Mouse (Mus musculus): Measurements from ENCODE around the gene Ptprm. TPM values are rescaled to one million over a fixed set of nuclear protein-coding genes. Genes with fewer than 3 reads are reported as not detected.

Gene Ptprm
- total and polyA plus RNA-seq, 3 experiments = not detected

GRCm38 (mm10) chr17:66671715-66672230 is 682.5 kb downstream of the Ptprm start (continued):
- TF ChIP-seq KAT2A (conservative IDR thresholded peaks at IDR 0.05; ENCODE audit: low read depth, low read length) (no peak), ELF1 (IDR thresholded peaks at IDR 0.05; ENCODE audit: low read depth, low read length) (no peak)

DNA sequence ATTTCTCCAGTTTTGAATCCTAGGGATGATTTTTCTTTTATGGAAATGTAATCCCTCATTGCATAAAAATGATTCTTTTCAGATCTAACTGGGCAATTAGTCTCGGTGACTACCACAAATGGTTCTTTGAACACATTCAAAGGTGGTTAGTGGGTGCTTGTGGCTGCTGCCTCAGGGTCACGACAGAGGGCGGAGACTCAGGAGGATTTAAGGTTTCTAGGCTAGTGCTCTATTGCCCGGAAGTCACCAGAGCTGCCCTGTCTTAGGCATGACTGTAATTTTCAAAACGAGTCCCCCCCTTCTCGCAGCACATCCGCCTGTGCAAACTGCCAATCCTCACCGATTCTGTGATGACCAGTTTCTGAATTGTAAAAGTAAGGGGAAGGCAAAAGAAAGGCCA is 683.0 kb downstream of the Ptprm start:
- Histone ChIP-seq H3K27ac (ENCODE audit: control insufficient read depth, low read depth, low read length) (no peak overlapping the region), H3K27me3 (ENCODE audit: control insufficient read depth in 1 of 2, insufficient read depth in 2 of 2, low read length in 2 of 2) (no peaks in the 10 kb centered on the region), H3K9ac (ENCODE audit: control insufficient read depth, low read depth, low read length, poor library complexity, severe bottlenecking) (no peak overlapping the region), H3K36me3 (ENCODE audit: control insufficient read depth in 1 of 2, insufficient read depth in 2 of 2, low read length in 2 of 2) (no peaks in the 10 kb centered on the region), H3K79me2 (ENCODE audit: control insufficient read depth, insufficient read depth, low read length, poor library complexity) (no peaks in the 10 kb centered on the region), H3K4me1 (ENCODE audit: control insufficient read depth in 1 of 2, insufficient read depth in 2 of 2, low read length in 2 of 2) (no peaks in the 10 kb centered on the region), H3K9me3 (replicated peaks; ENCODE audit: insufficient read depth, low read length) (no peaks in the 10 kb centered on the region), H3K4me3 (ENCODE audit: control insufficient read depth in 1 of 2, insufficient read depth in 1 of 2, low read depth in 2 of 2, low read length in 2 of 2) (no peak overlapping the region)
- TF ChIP-seq CHD2 (IDR thresholded peaks at IDR 0.05; ENCODE audit: low read length) = no peak
- TF ChIP-seq MEF2A (IDR thresholded peaks at IDR 0.05; ENCODE audit: extremely low read depth, insufficient replicate concordance, low read depth, low read length, poor library complexity, severe bottlenecking) = no peak
- TF ChIP-seq EP300 (IDR thresholded peaks at IDR 0.05; ENCODE audit: low read depth in 1 of 2, low read length in 2 of 2) = no peak
- TF ChIP-seq CHD1 (IDR thresholded peaks at IDR 0.05; ENCODE audit: low read depth, low read length) = no peak
- no peak for TF ChIP-seq TBP (IDR thresholded peaks at IDR 0.05; ENCODE audit: low read depth, low read length)
- no peak for TF ChIP-seq MAZ (IDR thresholded peaks at IDR 0.05; ENCODE audit: low read depth, low read length)
- no peak for TF ChIP-seq RCOR1 (IDR thresholded peaks at IDR 0.05; ENCODE audit: low read depth, low read length)
- TF ChIP-seq POLR2A (IDR thresholded peaks at IDR 0.05; ENCODE audit: control insufficient read depth in 1 of 2, insufficient read depth in 1 of 2, low read depth in 1 of 2, low read length in 2 of 2, poor library complexity in 1 of 2) = no peak
- no peak for TF ChIP-seq ELF1 (IDR thresholded peaks at IDR 0.05; ENCODE audit: low read depth, low read length)
- no peak for TF ChIP-seq USF2 (IDR thresholded peaks at IDR 0.05; ENCODE audit: borderline replicate concordance in 1 of 2, insufficient read depth in 1 of 2, low read depth in 1 of 2, low read length in 2 of 2)
- no peak for DNase-seq (ENCODE audit: low read depth, low spot score)

- no peaks in the 10 kb centered on the region for H3K4me1 ChIP-seq (ENCODE audit: control insufficient read depth in 1 of 2, insufficient read depth in 2 of 2, low read length in 2 of 2)
- no peak overlapping the region for H3K27ac ChIP-seq (ENCODE audit: control insufficient read depth, low read depth, low read length)
- no peak for DNase-seq (ENCODE audit: low read depth, low spot score)
- no peaks in the 10 kb centered on the region for H3K79me2 ChIP-seq (ENCODE audit: control insufficient read depth, insufficient read depth, low read length, poor library complexity)
- no peaks in the 10 kb centered on the region for H3K27me3 ChIP-seq (ENCODE audit: control insufficient read depth in 1 of 2, insufficient read depth in 2 of 2, low read length in 2 of 2)
- H3K9ac ChIP-seq (ENCODE audit: control insufficient read depth, low read depth, low read length, poor library complexity, severe bottlenecking) = no peak overlapping the region
- H3K4me3 ChIP-seq (ENCODE audit: control insufficient read depth in 1 of 2, insufficient read depth in 1 of 2, low read depth in 2 of 2, low read length in 2 of 2) = no peak overlapping the region
- H3K36me3 ChIP-seq (ENCODE audit: control insufficient read depth in 1 of 2, insufficient read depth in 2 of 2, low read length in 2 of 2) = no peaks in the 10 kb centered on the region
- no peak for TF ChIP-seq POLR2A (IDR thresholded peaks at IDR 0.05; ENCODE audit: control insufficient read depth in 1 of 2, insufficient read depth in 1 of 2, low read depth in 1 of 2, low read length in 2 of 2, poor library complexity in 1 of 2)
- no peak for TF ChIP-seq MXI1 (IDR thresholded peaks at IDR 0.05; ENCODE audit: low read depth, low read length)
- no peaks in the 10 kb centered on the region for H3K9me3 ChIP-seq (replicated peaks; ENCODE audit: insufficient read depth, low read length)
Measured at GRCm38 (mm10) chr17:66665791-66666190, 688.5 kb downstream of the Ptprm start.
